In the genomic region with DNA sequence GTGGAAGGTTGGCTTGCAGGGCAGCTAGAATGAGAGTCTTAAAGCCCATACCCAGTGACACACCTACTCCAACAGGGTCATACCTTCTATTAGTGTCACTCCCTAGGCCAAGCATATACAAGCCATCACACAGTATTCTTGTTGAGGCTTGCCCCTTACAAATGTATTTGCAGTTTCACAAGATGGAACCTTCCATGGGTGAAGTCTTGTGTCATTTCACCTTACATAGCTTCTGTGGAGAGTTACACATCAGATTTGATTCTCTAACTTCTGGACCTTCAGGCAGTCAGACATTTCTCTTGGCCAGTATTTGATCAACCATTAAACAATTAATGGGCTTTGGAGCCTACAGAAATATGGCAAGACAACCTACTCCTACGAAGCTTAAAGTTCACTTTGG, we compare ENCODE assay signal across 12 mouse cellular contexts.
"Had no signal": no experiment of that assay in that cellular context is flagged by ENCODE, and none has a peak within 500 bp of the region (broad histone marks: within the 10 kb centered on the region; RNA-seq: fewer than 3 reads in every experiment).

No protein-coding gene starts in this region.

- DNase-seq: retina, postnatal 1 day; right cerebral cortex, adult 18-20 months; right cerebral cortex, postnatal 14 days; right cerebral cortex, postnatal 25 days; right cerebral cortex, postnatal 4 days; spleen, adult 18-20 months; thymus, adult 18-20 months; thymus, adult 2 months; thymus, postnatal 14 days; thymus, postnatal 25 days; thymus, postnatal 36 days; thymus, postnatal 4 days had no signal
